Mouse (Mus musculus) liver, postnatal 0 days (tissue): ENCODE data around the gene Ccer2. TPM values are rescaled to one million over a fixed set of nuclear protein-coding genes. Genes with fewer than 3 reads are reported as not detected.

Experiments
- ATAC-seq: fragments of 200-750 bp; cut with Nextera tagmentation; 2 replicates; pipeline ENCODE4 v1.8.0; 2017; ENCODE audit warnings: mild to moderate bottlenecking, moderate library complexity
- DNase-seq: peaks from one replicate; pipeline ENCODE4 v3.0.0-alpha.2; 2016
- H3K27ac ChIP-seq: fragments of 300-500 bp; sonication (generic); 2 replicates; pipeline ENCODE4 v1.5.1; 2014; ENCODE audit warnings: antibody characterized with exemption, moderate library complexity, mild to moderate bottlenecking, low read depth
- H3K27me3 ChIP-seq: fragments of 300-500 bp; sonication (generic); 2 replicates; pipeline ENCODE4 v1.6.1; 2014; ENCODE audit warnings: low read length, control low read depth, mixed read lengths; ENCODE audit not compliant: insufficient read depth
- H3K36me3 ChIP-seq: fragments of 300-500 bp; sonication (generic); replicated peaks from 2 replicates; pipeline ENCODE4 v1.6.1; 2014; ENCODE audit warnings: mild to moderate bottlenecking, control low read depth, low read length, moderate library complexity, mixed read lengths; ENCODE audit not compliant: insufficient read depth
- H3K4me1 ChIP-seq: fragments of 300-500 bp; sonication (generic); 2 replicates; pipeline ENCODE4 v1.6.1; 2014; ENCODE audit warnings: antibody characterized with exemption, mild to moderate bottlenecking, control low read depth; ENCODE audit not compliant: insufficient read depth
- H3K4me2 ChIP-seq: fragments of 300-500 bp; sonication (generic); 2 replicates; pipeline ENCODE4 v1.6.1; 2014; ENCODE audit warnings: low read depth, mild to moderate bottlenecking, low read length, moderate library complexity, mixed read lengths
- H3K4me3 ChIP-seq: fragments of 300-500 bp; sonication (generic); 2 replicates; pipeline ENCODE4 v1.5.1; 2014; ENCODE audit warnings: low read depth, low read length
- H3K9ac ChIP-seq: fragments of 300-500 bp; sonication (generic); replicated peaks from 2 replicates; pipeline ENCODE4 v1.6.1; 2014; ENCODE audit warnings: mild to moderate bottlenecking, moderate library complexity
- H3K9me3 ChIP-seq: fragments of 300-500 bp; sonication (generic); 2 replicates; pipeline ENCODE4 v1.6.1; 2016; ENCODE audit warnings: mild to moderate bottlenecking, control low read depth, low read length, mixed read lengths
- CTCF ChIP-seq: sonication (generic); IDR thresholded peaks from 2 replicates; pipeline ENCODE4 v1.5.1; 2016; ENCODE audit warnings: antibody characterized with exemption, low read depth
- EP300 ChIP-seq: IDR thresholded peaks from 2 replicates; pipeline ENCODE4 v1.6.1; 2016; ENCODE audit warnings: antibody characterized with exemption, low read depth, mild to moderate bottlenecking
- WGBS: fragments of 180-500 bp; shearing (Covaris S2); extraction: QIAGEN DNeasy Blood & Tissue Kit; methylation state at CpG from one replicate; pipeline ENCODE4 v1.1.7; 2014; ENCODE audit not compliant: insufficient replicate concordance; 5-methylcytosine and 5-hydroxymethylcytosine counted together
- polyA plus RNA-seq: library from polyadenylated mRNA; unstranded; fragments of >200 nt; fragmentation: Nextera tagmentation; extraction: Ambion mirVana; gene quantifications from 2 replicates; pipeline ENCODE4 v1.2.1, GENCODE M21; 2015

The Ccer2 gene
- polyA plus RNA-seq, 1 experiment from 2014 or later, result not detected

DNA sequence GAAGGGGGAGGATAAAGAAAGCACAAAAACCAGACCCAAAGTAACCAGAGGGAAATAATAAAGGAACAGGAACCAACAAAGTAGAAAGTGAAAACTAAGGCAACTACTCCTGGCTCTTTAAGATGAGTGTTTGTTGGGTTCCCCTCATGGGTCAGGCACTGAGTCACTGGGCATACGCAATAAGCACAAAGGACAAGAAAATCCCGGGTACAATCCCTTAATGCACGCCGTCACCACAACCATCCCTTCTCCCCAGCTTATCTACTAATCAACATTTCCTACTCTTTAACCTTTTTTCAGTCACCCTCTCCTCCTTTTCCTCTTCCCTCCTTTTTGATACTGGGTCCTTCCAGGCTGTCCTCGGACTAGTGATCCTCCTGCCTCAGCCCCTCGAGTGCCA is 9.2 kb downstream of the Ccer2 start:
- peak overlapping the region; percentile 66; the same call in 1 of the 2 replicates for H3K9ac ChIP-seq
- ATAC-seq, result no peak

GRCm38 (mm10) chr7:28766173-28766879 is 10.4 kb downstream of the Ccer2 start, which contains the start of gene Sirt2:
Gene Sirt2 (plus strand): TSS chr7:28766735.
- WGBS, result 1% methylated on average over 45 of the region's 45 CpGs
- peak within 1 kb of the TSS; percentile 78 for H3K27ac ChIP-seq
- H3K4me3 ChIP-seq, result peak within 1 kb of the TSS; percentile 73

More for the DNA sequence above, 9.2 kb downstream of the Ccer2 start:
- Histone ChIP-seq H3K9me3 (no peaks in the 10 kb centered on the region), H3K27ac (peak overlapping the region; percentile 78), H3K27me3 (no peaks in the 10 kb centered on the region), H3K4me1 (peaks cover 23% of the 10 kb centered on the region), H3K4me2 (peak overlapping the region; percentile 89), H3K36me3 (peaks cover 14% of the 10 kb centered on the region), H3K4me3 (peak overlapping the region; percentile 73)
- DNase-seq, result no peak
- 69% methylated on average over 6 of the region's 6 CpGs for WGBS
- TF ChIP-seq CTCF (no peak), EP300 (no peak)

GRCm38 (mm10) chr7:28766910-28767309 is 10.9 kb downstream of the Ccer2 start:
- peak overlapping the region; percentile 73 for H3K4me3 ChIP-seq
- H3K27ac ChIP-seq, result no peak overlapping the region
- 9% methylated on average over 14 of the region's 14 CpGs for WGBS
- DNase-seq (no peak), ATAC-seq (no peak)
- no peaks in the 10 kb centered on the region for H3K9me3 ChIP-seq
- TF ChIP-seq EP300 (no peak), CTCF (no peak)
- H3K36me3 ChIP-seq, result peaks cover 4% of the 10 kb centered on the region
- H3K9ac ChIP-seq, result peak overlapping the region; percentile 73
- peak overlapping the region; percentile 89 for H3K4me2 ChIP-seq
- no peaks in the 10 kb centered on the region for H3K27me3 ChIP-seq
- peaks cover 23% of the 10 kb centered on the region for H3K4me1 ChIP-seq

More at GRCm38 (mm10) chr7:28766173-28766879, 10.4 kb downstream of the Ccer2 start, which contains the start of gene Sirt2:
- Histone ChIP-seq H3K4me1 (peaks cover 23% of the 10 kb centered on the region), H3K9ac (peak within 1 kb of the TSS; percentile 73), H3K36me3 (peaks cover 10% of the 10 kb centered on the region), H3K4me2 (peak within 1 kb of the TSS; percentile 89), H3K27me3 (no peaks in the 10 kb centered on the region), H3K9me3 (no peaks in the 10 kb centered on the region)
- TF ChIP-seq CTCF (no peak), EP300 (peak; percentile 89)
- peak; percentile 98 for ATAC-seq
- peak; percentile 96 for DNase-seq

- Histone ChIP-seq H3K4me2 (peak within 1 kb of the TSS; percentile 89), H3K9ac (peak within 1 kb of the TSS; percentile 73), H3K4me3 (peak within 1 kb of the TSS; percentile 73), H3K27me3 (no peaks in the 10 kb centered on the region), H3K4me1 (peaks cover 23% of the 10 kb centered on the region), H3K36me3 (peaks cover 5% of the 10 kb centered on the region; the same call in 1 of the 2 replicates), H3K9me3 (no peaks in the 10 kb centered on the region), H3K27ac (peak within 1 kb of the TSS; percentile 78; the same call in 1 of the 2 replicates)
- ATAC-seq (no peak), DNase-seq (no peak)
- 70% methylated on average over 7 of the region's 7 CpGs for WGBS
- TF ChIP-seq EP300 (no peak), CTCF (no peak)
Measured at GRCm38 (mm10) chr7:28767462-28767965, 11.5 kb downstream of the Ccer2 start, which contains the start of gene Nfkbib. Gene Nfkbib (minus strand): TSS chr7:28767512.

DNA sequence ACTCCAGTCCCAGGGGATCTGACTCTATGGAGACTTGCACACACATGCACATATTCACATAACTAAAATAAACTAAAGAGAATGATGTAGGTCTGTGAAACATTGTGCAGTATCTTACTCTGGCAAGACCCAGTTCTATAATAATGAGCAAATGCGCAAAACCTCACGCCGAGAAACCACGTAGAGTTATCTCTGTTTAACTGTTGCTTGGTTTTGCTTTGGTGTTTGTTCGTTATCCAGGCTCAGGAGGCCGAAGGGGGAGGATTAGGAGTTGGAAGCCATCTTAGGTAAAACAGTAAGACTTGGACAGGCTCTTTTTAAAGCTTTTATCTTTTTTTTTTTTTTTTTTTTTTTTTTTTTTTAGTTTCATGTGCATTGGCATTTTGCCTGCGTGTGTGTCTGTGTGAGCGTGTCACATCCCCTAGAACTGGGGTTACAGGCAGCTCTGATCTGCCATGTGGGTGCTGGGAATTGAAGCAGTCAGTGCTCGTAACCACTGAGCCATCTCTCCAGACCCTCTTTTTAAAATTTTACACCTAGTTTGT is 13.5 kb downstream of the Ccer2 start:
- Histone ChIP-seq H3K9ac (no peak overlapping the region), H3K9me3 (no peaks in the 10 kb centered on the region), H3K27ac (no peak overlapping the region), H3K4me1 (peaks cover 23% of the 10 kb centered on the region), H3K27me3 (no peaks in the 10 kb centered on the region), H3K4me3 (no peak overlapping the region), H3K36me3 (peaks cover 2% of the 10 kb centered on the region; the same call in 1 of the 2 replicates), H3K4me2 (no peak overlapping the region)
- DNase-seq (no peak), ATAC-seq (no peak)
- WGBS, result 61% methylated on average over 9 of the region's 9 CpGs
- no peak for TF ChIP-seq CTCF
- no peak; the same call in 1 of the 2 replicates for TF ChIP-seq EP300

- TF ChIP-seq CTCF, result no peak
- TF ChIP-seq EP300, result peak; percentile 51; the same call in 1 of the 2 replicates
- ATAC-seq, result no peak
- H3K27ac ChIP-seq, result no peak overlapping the region
- H3K4me2 ChIP-seq, result no peak overlapping the region
- no peaks in the 10 kb centered on the region for H3K9me3 ChIP-seq
- no peak overlapping the region for H3K4me3 ChIP-seq
- H3K9ac ChIP-seq, result no peak overlapping the region
- no peaks in the 10 kb centered on the region for H3K27me3 ChIP-seq
- H3K4me1 ChIP-seq, result peaks cover 18% of the 10 kb centered on the region
- DNase-seq, result no peak
- peaks cover 2% of the 10 kb centered on the region; the same call in 1 of the 2 replicates for H3K36me3 ChIP-seq
- 55% methylated on average over 3 of the region's 3 CpGs for WGBS
Measured at GRCm38 (mm10) chr7:28770309-28770708, 14.3 kb downstream of the Ccer2 start.
